Mouse (Mus musculus) myocyte (in vitro differentiated cells): ENCODE data around the gene Etnk2. TPM values are rescaled to one million over a fixed set of nuclear protein-coding genes. Genes with fewer than 3 reads are reported as not detected.
"Not testable (repeated sequence)": the region's sequence is repeated elsewhere in the genome, so short reads cannot be mapped to it uniquely, and the experiment has no call there.

Experiments
- H3K27me3 ChIP-seq: one replicate; pipeline ENCODE4 v1.6.1; 2011; ENCODE audit not compliant: control insufficient read depth, insufficient read depth, insufficient read length
- H3K36me3 ChIP-seq: one replicate; pipeline ENCODE4 v1.6.1; 2011; ENCODE audit not compliant: control insufficient read depth, insufficient read depth
- H3K4me2 ChIP-seq: one replicate; pipeline ENCODE4 v1.6.1; 2011; ENCODE audit warnings: low read depth, control low read depth
- H3K4me3 ChIP-seq: one replicate; pipeline ENCODE4 v1.5.1; 2011; ENCODE audit warnings: mild to moderate bottlenecking, control low read depth, moderate library complexity
- H3K79me2 ChIP-seq: one replicate; pipeline ENCODE4 v1.6.1; 2011; ENCODE audit not compliant: control insufficient read depth, insufficient read depth
- H3ac ChIP-seq: one replicate; pipeline ENCODE4 v1.6.1; 2011; ENCODE audit not compliant: control insufficient read depth, insufficient read length
- CEBPB ChIP-seq: IDR thresholded peaks from 2 replicates; pipeline ENCODE4 v1.6.1; 2011; ENCODE audit warnings: mild to moderate bottlenecking, moderate library complexity; ENCODE audit not compliant: poor library complexity, insufficient read depth, severe bottlenecking
- E2F4 ChIP-seq: IDR thresholded peaks from one replicate; pipeline ENCODE4 v1.6.1; 2011; ENCODE audit warnings: mild to moderate bottlenecking, control low read depth, moderate library complexity; ENCODE audit not compliant: insufficient read depth
- MAX ChIP-seq: IDR thresholded peaks from one replicate; pipeline ENCODE4 v1.6.1; 2011; ENCODE audit warnings: low read depth, mild to moderate bottlenecking, control low read depth
- MYOD1 ChIP-seq, 3 experiments: IDR thresholded peaks; one replicate each; pipeline ENCODE4 v1.6.1; 2011; ENCODE audit warnings: control low read depth in 2 of 3, low read depth in 2 of 3, mild to moderate bottlenecking in 2 of 3, moderate library complexity in 1 of 3; ENCODE audit not compliant: insufficient read length in 2 of 3, control insufficient read depth in 1 of 3
- MYOG ChIP-seq, 3 experiments: IDR thresholded peaks; one replicate each; pipeline ENCODE4 v1.6.1; 2011; ENCODE audit warnings: control low read depth in 2 of 3, low read depth in 2 of 3, mild to moderate bottlenecking in 2 of 3; ENCODE audit not compliant: insufficient read length in 2 of 3, control insufficient read depth in 1 of 3, insufficient read depth in 1 of 3
- POLR2A ChIP-seq: IDR thresholded peaks from one replicate; pipeline ENCODE4 v1.6.1; 2011; ENCODE audit warnings: low read depth, mild to moderate bottlenecking, control low read depth, moderate library complexity; ENCODE audit not compliant: insufficient read length
- POLR2AphosphoS2 ChIP-seq: IDR thresholded peaks from one replicate; pipeline ENCODE4 v1.6.1; 2011; ENCODE audit warnings: low read depth, control low read depth; ENCODE audit not compliant: insufficient read length
- REST ChIP-seq: IDR thresholded peaks from one replicate; pipeline ENCODE4 v1.6.1; 2011; ENCODE audit warnings: mild to moderate bottlenecking, control low read depth, moderate library complexity; ENCODE audit not compliant: insufficient read depth, insufficient read length
- SRF ChIP-seq: IDR thresholded peaks from one replicate; pipeline ENCODE4 v1.6.1; 2011; ENCODE audit warnings: low read depth; ENCODE audit not compliant: control insufficient read depth, insufficient read length
- TCF12 ChIP-seq: IDR thresholded peaks from one replicate; pipeline ENCODE4 v1.6.1; 2011; ENCODE audit warnings: mild to moderate bottlenecking, control low read depth; ENCODE audit not compliant: poor library complexity, insufficient read depth, severe bottlenecking
- TCF3 ChIP-seq: IDR thresholded peaks from one replicate; pipeline ENCODE4 v1.6.1; 2011; ENCODE audit warnings: low read depth, control low read depth; ENCODE audit not compliant: insufficient read length
- USF1 ChIP-seq: IDR thresholded peaks from one replicate; pipeline ENCODE4 v1.6.1; 2011; ENCODE audit warnings: low read depth, mild to moderate bottlenecking, control low read depth, moderate library complexity
- polyA plus RNA-seq: library from polyadenylated mRNA; unstranded; fragments of >200 nt; fragmentation: generic; extraction: Trizol; gene quantifications from one replicate; pipeline ENCODE4 v1.2.1, GENCODE M21; 2012; ENCODE audit warnings: missing spikeins

Etnk2 gene
- polyA plus RNA-seq, 1 experiment, result 0.73 TPM

- TF ChIP-seq POLR2AphosphoS2 (no peak), SRF (no peak), MYOD1 (IDR thresholded peaks at IDR 0.05; ENCODE audit: control insufficient read depth in 1 of 3, insufficient read length in 2 of 3, low read depth in 2 of 3) (no peak), E2F4 (no peak), TCF12 (no peak), TCF3 (no peak)
- H3K4me2 ChIP-seq, result no peak overlapping the region
- H3K79me2 ChIP-seq, result no peaks in the 10 kb centered on the region
- H3K4me3 ChIP-seq, result no peak overlapping the region
- H3K27me3 ChIP-seq, result peaks cover 34% of the 10 kb centered on the region
- no peaks in the 10 kb centered on the region for H3K36me3 ChIP-seq
- H3ac ChIP-seq, result no peak overlapping the region
Observed at GRCm38 (mm10) chr1:133328896-133329637, 34.3 kb upstream of the Etnk2 start.

GRCm38 (mm10) chr1:133329638-133329964 lies 33.8 kb upstream of the Etnk2 start:
- TF ChIP-seq MYOG (IDR thresholded peaks at IDR 0.05; ENCODE audit: control insufficient read depth in 1 of 3, insufficient read depth in 1 of 3, insufficient read length in 2 of 3, low read depth in 2 of 3), result no peak

GRCm38 (mm10) chr1:133331142-133331541 lies 32.2 kb upstream of the Etnk2 start:
- Histone ChIP-seq H3K4me3 (no peak overlapping the region), H3ac (no peak overlapping the region), H3K79me2 (no peaks in the 10 kb centered on the region), H3K27me3 (peaks cover 38% of the 10 kb centered on the region), H3K4me2 (no peak overlapping the region), H3K36me3 (no peaks in the 10 kb centered on the region)
- no peak for TF ChIP-seq TCF12
- TF ChIP-seq SRF, result no peak
- TF ChIP-seq MAX, result no peak
- TF ChIP-seq CEBPB, result no peak
- no peak for TF ChIP-seq MYOD1 (IDR thresholded peaks at IDR 0.05; ENCODE audit: control insufficient read depth in 1 of 3, insufficient read length in 2 of 3, low read depth in 2 of 3)
- TF ChIP-seq E2F4, result no peak
- no peak for TF ChIP-seq TCF3
- TF ChIP-seq POLR2A, result no peak
- no peak for TF ChIP-seq POLR2AphosphoS2
- TF ChIP-seq USF1, result no peak
- TF ChIP-seq REST, result no peak
- no peak for TF ChIP-seq MYOG (IDR thresholded peaks at IDR 0.05; ENCODE audit: control insufficient read depth in 1 of 3, insufficient read depth in 1 of 3, insufficient read length in 2 of 3, low read depth in 2 of 3)

More at GRCm38 (mm10) chr1:133329638-133329964, 33.8 kb upstream of the Etnk2 start:
- H3ac ChIP-seq, result no peak overlapping the region
- no peaks in the 10 kb centered on the region for H3K36me3 ChIP-seq
- H3K4me2 ChIP-seq, result no peak overlapping the region
- no peak overlapping the region for H3K4me3 ChIP-seq
- no peaks in the 10 kb centered on the region for H3K79me2 ChIP-seq
- H3K27me3 ChIP-seq, result peaks cover 37% of the 10 kb centered on the region

GRCm38 (mm10) chr1:133332656-133333430 lies 30.5 kb upstream of the Etnk2 start:
- peaks cover 33% of the 10 kb centered on the region for H3K27me3 ChIP-seq

GRCm38 (mm10) chr1:133333937-133334336 lies 29.4 kb upstream of the Etnk2 start:
- Histone ChIP-seq H3ac (no peak overlapping the region), H3K36me3 (no peaks in the 10 kb centered on the region), H3K4me3 (no peak overlapping the region), H3K4me2 (no peak overlapping the region), H3K27me3 (peaks cover 27% of the 10 kb centered on the region), H3K79me2 (no peaks in the 10 kb centered on the region)
- no peak for TF ChIP-seq MYOD1 (IDR thresholded peaks at IDR 0.05; ENCODE audit: control insufficient read depth in 1 of 3, insufficient read length in 2 of 3, low read depth in 2 of 3)
- no peak for TF ChIP-seq POLR2A
- no peak for TF ChIP-seq SRF
- no peak for TF ChIP-seq MYOG (IDR thresholded peaks at IDR 0.05; ENCODE audit: control insufficient read depth in 1 of 3, insufficient read depth in 1 of 3, insufficient read length in 2 of 3, low read depth in 2 of 3)
- TF ChIP-seq CEBPB, result no peak
- TF ChIP-seq TCF3, result no peak
- TF ChIP-seq E2F4, result no peak
- no peak for TF ChIP-seq MAX
- TF ChIP-seq POLR2AphosphoS2, result no peak
- TF ChIP-seq TCF12, result no peak

More at GRCm38 (mm10) chr1:133332656-133333430, 30.5 kb upstream of the Etnk2 start:
- H3K36me3 ChIP-seq, result no peaks in the 10 kb centered on the region
- TF ChIP-seq MAX (no peak), POLR2A (no peak), POLR2AphosphoS2 (no peak), TCF12 (no peak), E2F4 (no peak), USF1 (no peak), CEBPB (no peak), SRF (no peak), TCF3 (no peak), MYOD1 (IDR thresholded peaks at IDR 0.05; ENCODE audit: control insufficient read depth in 1 of 3, insufficient read length in 2 of 3, low read depth in 2 of 3) (no peak), REST (no peak), MYOG (IDR thresholded peaks at IDR 0.05; ENCODE audit: control insufficient read depth in 1 of 3, insufficient read depth in 1 of 3, insufficient read length in 2 of 3, low read depth in 2 of 3) (no peak)
- H3ac ChIP-seq, result no peak overlapping the region
- no peak overlapping the region for H3K4me2 ChIP-seq
- H3K79me2 ChIP-seq, result no peaks in the 10 kb centered on the region
- no peak overlapping the region for H3K4me3 ChIP-seq

GRCm38 (mm10) chr1:133340403-133340802 lies 23.0 kb upstream of the Etnk2 start:
- H3K36me3 ChIP-seq, H3K27me3 ChIP-seq, H3ac ChIP-seq, H3K4me3 ChIP-seq, H3K79me2 ChIP-seq, H3K4me2 ChIP-seq: not testable (repeated sequence)
